15 mouse cellular contexts compared by ENCODE assay signal in the genomic region with DNA sequence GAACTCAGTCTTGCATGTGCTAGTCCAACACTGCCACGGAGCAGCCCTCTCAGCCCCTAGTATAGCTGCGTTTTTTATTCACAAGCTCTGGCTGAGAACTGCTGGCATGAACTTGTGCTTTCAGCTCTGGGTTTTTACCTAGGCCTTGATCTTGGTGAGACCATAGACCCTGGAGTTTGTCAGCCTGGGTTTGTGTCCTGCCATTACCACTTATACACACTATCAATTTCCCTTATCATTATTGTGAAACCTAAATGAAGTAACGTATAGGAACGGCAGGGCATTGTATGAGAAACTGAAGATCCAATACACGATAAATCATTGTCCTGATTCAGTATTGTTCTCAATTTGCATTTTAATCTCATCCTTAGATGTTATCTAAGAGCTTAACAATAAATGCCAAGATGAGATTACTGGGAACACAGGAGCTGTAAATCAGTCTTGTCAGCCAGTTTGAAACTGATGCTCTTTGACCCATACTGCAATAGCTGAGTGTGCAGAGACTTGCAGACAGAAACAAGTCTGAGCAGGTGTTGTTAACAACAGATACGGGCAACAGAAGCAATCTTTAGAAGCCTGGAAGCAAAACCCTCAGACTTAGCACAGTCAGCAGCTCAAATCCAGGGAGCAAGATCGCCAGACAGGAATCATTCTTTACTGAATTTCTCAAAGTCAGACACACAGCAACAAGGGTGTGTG.
DNase-seq lines count a peak whose midpoint lies in the region; ATAC-seq and TF ChIP-seq lines count a peak whose summit lies in the region.
"Had no signal": no experiment of that assay in that cellular context is flagged by ENCODE, and none has a peak within 500 bp of the region (broad histone marks: within the 10 kb centered on the region; RNA-seq: fewer than 3 reads in every experiment).

No protein-coding gene starts in this region.

- no peaks in the 10 kb centered on the region for H3K27me3 ChIP-seq in limb, embryonic 14.5 days (ENCODE audit: control insufficient read depth, insufficient read depth, low read length)
- H3K27me3 ChIP-seq in limb, embryonic 10.5 days (ENCODE audit: low read depth, poor library complexity, severe bottlenecking): no peaks in the 10 kb centered on the region
- no peaks in the 10 kb centered on the region for H3K27me3 ChIP-seq in embryonic facial prominence, embryonic 10.5 days (replicated peaks; ENCODE audit: low read depth, poor library complexity, severe bottlenecking)
- H3K27me3 ChIP-seq in intestine, postnatal 0 days (replicated peaks; ENCODE audit: control insufficient read depth, insufficient read depth, low read length): no peaks in the 10 kb centered on the region
- no peaks in the 10 kb centered on the region for H3K27me3 ChIP-seq in cerebellum, adult 2 months (ENCODE audit: control insufficient read depth, insufficient read depth, low read length)
- H3K27me3 ChIP-seq: heart, embryonic 15.5 days; megakaryocyte, embryonic 14.5 days had no signal

- H3K9me3 ChIP-seq in limb, embryonic 14.5 days (ENCODE audit: control insufficient read depth, low read length): no peaks in the 10 kb centered on the region
- H3K9me3 ChIP-seq in limb, embryonic 10.5 days (replicated peaks): no peaks in the 10 kb centered on the region
- H3K9me3 ChIP-seq in embryonic facial prominence, embryonic 10.5 days: no peaks in the 10 kb centered on the region
- no peaks in the 10 kb centered on the region for H3K9me3 ChIP-seq in intestine, postnatal 0 days (ENCODE audit: control insufficient read depth)
- H3K9me3 ChIP-seq: heart, embryonic 15.5 days; megakaryocyte, embryonic 14.5 days had no signal

- TF ChIP-seq CTCF in intestine, postnatal 0 days (IDR thresholded peaks at IDR 0.05; ENCODE audit: low read depth): no peak
- no peak for TF ChIP-seq CTCF in cerebellum, adult 2 months (IDR thresholded peaks at IDR 0.05; ENCODE audit: borderline replicate concordance, insufficient read depth, low read depth, low read length)

- peak; percentile 39 for DNase-seq in limb, embryonic 14.5 days (ENCODE audit: low spot score)
- no peak for DNase-seq in limb, embryonic 10.5 days (ENCODE audit: low spot score)
- peak; percentile 33 for DNase-seq in adipocyte (ENCODE audit: low spot score)
- no peak for DNase-seq in embryonic facial prominence, embryonic 10.5 days (ENCODE audit: low spot score)
- no peak for DNase-seq in ovary, postnatal 10 days (ENCODE audit: low spot score)
- no peak for DNase-seq in cerebellum, adult 2 months
- DNase-seq: heart, adult 11 months; kidney, postnatal 4 days; liver; right cerebral cortex, postnatal 14 days had no signal

- H3K9ac ChIP-seq in limb, embryonic 14.5 days (ENCODE audit: low read depth, low read length, severe bottlenecking): no peak overlapping the region
- H3K9ac ChIP-seq in intestine, postnatal 0 days (ENCODE audit: low read depth, low read length): no peak overlapping the region
- H3K9ac ChIP-seq: heart, embryonic 15.5 days; lung, embryonic 14.5 days had no signal

- no peak overlapping the region for H3K4me2 ChIP-seq in limb, embryonic 14.5 days (replicated peaks; ENCODE audit: low read depth, low read length, severe bottlenecking)
- no peak overlapping the region for H3K4me2 ChIP-seq in intestine, postnatal 0 days (replicated peaks; ENCODE audit: low read depth)
- H3K4me2 ChIP-seq: heart, embryonic 15.5 days; lung, embryonic 14.5 days had no signal

- H3K4me3 ChIP-seq in limb, embryonic 14.5 days (replicated peaks; ENCODE audit: low read length): no peak overlapping the region
- no peak overlapping the region for H3K4me3 ChIP-seq in limb, embryonic 10.5 days
- no peak overlapping the region for H3K4me3 ChIP-seq in embryonic facial prominence, embryonic 10.5 days
- H3K4me3 ChIP-seq in intestine, postnatal 0 days (ENCODE audit: low read depth, low read length): no peak overlapping the region
- no peak overlapping the region for H3K4me3 ChIP-seq in cerebellum, adult 2 months (replicated peaks; ENCODE audit: insufficient read depth, low read depth, low read length)
- H3K4me3 ChIP-seq: erythroblast, embryonic 14.5 days; heart, embryonic 15.5 days; megakaryocyte, embryonic 14.5 days had no signal

- H3K36me3 ChIP-seq in limb, embryonic 14.5 days (ENCODE audit: control insufficient read depth, insufficient read depth, low read length): no peaks in the 10 kb centered on the region
- no peaks in the 10 kb centered on the region for H3K36me3 ChIP-seq in limb, embryonic 10.5 days
- H3K36me3 ChIP-seq in embryonic facial prominence, embryonic 10.5 days (replicated peaks): no peaks in the 10 kb centered on the region
- H3K36me3 ChIP-seq in intestine, postnatal 0 days (ENCODE audit: control insufficient read depth, insufficient read depth): no peaks in the 10 kb centered on the region
- H3K36me3 ChIP-seq: heart, embryonic 15.5 days had no signal

- ATAC-seq in limb, embryonic 14.5 days (ENCODE audit: low FRiP score, low read depth): no peak
- peak; percentile 91 for ATAC-seq in intestine, postnatal 0 days

- TF ChIP-seq POLR2A in limb, embryonic 14.5 days (IDR thresholded peaks at IDR 0.05; ENCODE audit: borderline replicate concordance, extremely low read depth, insufficient read depth, insufficient read length): no peak
- TF ChIP-seq POLR2A in cerebellum, adult 2 months (IDR thresholded peaks at IDR 0.05; ENCODE audit: borderline replicate concordance, insufficient read depth, low read length): no peak

- 0 out of 2 replicates have a peak, but pooled peaks cover 3% of the 10 kb centered on the region for H3K4me1 ChIP-seq in limb, embryonic 14.5 days (ENCODE audit: control insufficient read depth, insufficient read depth, low read length)
- H3K4me1 ChIP-seq in limb, embryonic 10.5 days: peaks cover 14% of the 10 kb centered on the region
- H3K4me1 ChIP-seq in embryonic facial prominence, embryonic 10.5 days: peaks cover 27% of the 10 kb centered on the region
- no peaks in the 10 kb centered on the region for H3K4me1 ChIP-seq in intestine, postnatal 0 days (replicated peaks; ENCODE audit: control insufficient read depth, insufficient read depth, low read length)
- H3K4me1 ChIP-seq in cerebellum, adult 2 months (ENCODE audit: control insufficient read depth, insufficient read depth, low read length): 0 out of 2 replicates have a peak, but pooled peaks cover 3% of the 10 kb centered on the region
- H3K4me1 ChIP-seq: megakaryocyte, embryonic 14.5 days had no signal

- WGBS in limb, embryonic 14.5 days: 49% methylated on average over 7 of the region's 7 CpGs
- WGBS in limb, embryonic 10.5 days: 60% methylated on average over 7 of the region's 7 CpGs
- 74% methylated on average over 7 of the region's 7 CpGs for WGBS in embryonic facial prominence, embryonic 10.5 days
- 21% methylated on average over 7 of the region's 7 CpGs for WGBS in intestine, postnatal 0 days
- WGBS in cerebellum, adult 2 months: 75% methylated on average over 7 of the region's 7 CpGs

- no peak overlapping the region for H3K27ac ChIP-seq in limb, embryonic 14.5 days (replicated peaks; ENCODE audit: low read depth, low read length)
- H3K27ac ChIP-seq in limb, embryonic 10.5 days: no peak overlapping the region
- H3K27ac ChIP-seq in embryonic facial prominence, embryonic 10.5 days (replicated peaks): 0 out of 2 replicates have a peak overlapping the region, but pooled peaks have one; percentile 24
- H3K27ac ChIP-seq in intestine, postnatal 0 days (ENCODE audit: low read depth, low read length): peak overlapping the region; percentile 50
- H3K27ac ChIP-seq in cerebellum, adult 2 months (ENCODE audit: insufficient read depth, low read length): no peak overlapping the region
- H3K27ac ChIP-seq: heart, embryonic 15.5 days had no signal

Comparison
In these comparisons a context has a peak if more than half of its experiments do, and no peak if none do; other contexts are left out.
1. DNase-seq: peak in limb, embryonic 14.5 days (single experiment) and adipocyte (single experiment); none in limb, embryonic 10.5 days (single experiment), embryonic facial prominence, embryonic 10.5 days (single experiment), ovary, postnatal 10 days (single experiment) and cerebellum, adult 2 months (0 of 2).
2. H3K27ac ChIP-seq: peak in embryonic facial prominence, embryonic 10.5 days (single experiment) and intestine, postnatal 0 days (single experiment); none in limb, embryonic 14.5 days (single experiment), limb, embryonic 10.5 days (single experiment) and cerebellum, adult 2 months (single experiment).